Mouse (Mus musculus) heart, postnatal 0 days (tissue): ENCODE results near the gene Ppp2r3a. TPM values are rescaled to one million over a fixed set of nuclear protein-coding genes. Genes with fewer than 3 reads are reported as not detected.
A peak's percentile ranks its signal among the peaks of the same experiment; 100 is the strongest.

Source experiments
- ATAC-seq: fragments of 200-750 bp; cut with Nextera tagmentation; 2 replicates; pipeline ENCODE4 v1.8.0; 2017; ENCODE audit warnings: low read depth, moderate number of reproducible peaks, moderate library complexity; ENCODE audit not compliant: insufficient read depth
- DNase-seq: peaks from one replicate; pipeline ENCODE4 v3.0.0-alpha.2; 2016; ENCODE audit warnings: low spot score
- H3K27ac ChIP-seq: fragments of 300-500 bp; sonication (generic); 2 replicates; pipeline ENCODE4 v1.5.1; 2014; ENCODE audit warnings: low read depth, mild to moderate bottlenecking
- H3K27me3 ChIP-seq: fragments of 300-500 bp; sonication (generic); 2 replicates; pipeline ENCODE4 v1.6.1; 2014; ENCODE audit warnings: low read length, mixed read lengths; ENCODE audit not compliant: control insufficient read depth, insufficient read depth
- H3K36me3 ChIP-seq: fragments of 300-500 bp; sonication (generic); replicated peaks from 2 replicates; pipeline ENCODE4 v1.6.1; 2014; ENCODE audit warnings: low read length, mixed read lengths; ENCODE audit not compliant: control insufficient read depth, insufficient read depth
- H3K4me1 ChIP-seq: fragments of 300-500 bp; sonication (generic); 2 replicates; pipeline ENCODE4 v1.6.1; 2014; ENCODE audit warnings: antibody characterized with exemption; ENCODE audit not compliant: control insufficient read depth, insufficient read depth
- H3K4me2 ChIP-seq: fragments of 300-500 bp; sonication (generic); 2 replicates; pipeline ENCODE4 v1.6.1; 2014; ENCODE audit warnings: low read depth, mild to moderate bottlenecking, low read length, moderate library complexity
- H3K4me3 ChIP-seq: fragments of 300-500 bp; sonication (generic); 2 replicates; pipeline ENCODE4 v1.5.1; 2014; ENCODE audit warnings: low read depth, low read length
- H3K9ac ChIP-seq: fragments of 300-500 bp; sonication (generic); replicated peaks from 2 replicates; pipeline ENCODE4 v1.6.1; 2014; ENCODE audit warnings: low read depth, low read length, mixed read lengths
- H3K9me3 ChIP-seq: fragments of 300-500 bp; sonication (generic); replicated peaks from 2 replicates; pipeline ENCODE4 v1.6.1; 2016; ENCODE audit warnings: low read length; ENCODE audit not compliant: control insufficient read depth
- CTCF ChIP-seq: IDR thresholded peaks from 2 replicates; pipeline ENCODE4 v1.5.1; 2016; ENCODE audit warnings: antibody characterized with exemption, control low read depth, low read depth
- EP300 ChIP-seq: IDR thresholded peaks from 2 replicates; pipeline ENCODE4 v1.6.1; 2016; ENCODE audit warnings: antibody characterized with exemption, low read depth
- WGBS: fragments of 180-500 bp; shearing (Covaris S2); extraction: QIAGEN DNeasy Blood & Tissue Kit; methylation state at CpG from one replicate; pipeline ENCODE4 v1.1.7; 2014; 5-methylcytosine and 5-hydroxymethylcytosine counted together
- polyA plus RNA-seq: library from polyadenylated mRNA; unstranded; fragments of >200 nt; fragmentation: Nextera tagmentation; extraction: Ambion mirVana; gene quantifications from 2 replicates; pipeline ENCODE4 v1.2.1, GENCODE M21; 2015
- total RNA-seq: library from RNA; depleted of rRNA; stranded (reverse); fragments of >200 nt; gene quantifications from 2 replicates; pipeline ENCODE4 v1.2.3, GENCODE M21; 2014; ENCODE audit warnings: low replicate concordance; rRNA removed

The Ppp2r3a gene
- 99.0 and 118 TPM in 2 replicates for total RNA-seq
- polyA plus RNA-seq: 63.3 and 76.2 TPM in 2 replicates

- Histone ChIP-seq H3K4me3 (peak within 1 kb of the TSS; percentile 72), H3K9ac (peak within 1 kb of the TSS; percentile 83), H3K9me3 (no peaks in the 10 kb centered on the region), H3K36me3 (no peaks in the 10 kb centered on the region), H3K27ac (peak within 1 kb of the TSS; percentile 95), H3K27me3 (no peaks in the 10 kb centered on the region), H3K4me2 (peak within 1 kb of the TSS; percentile 59), H3K4me1 (peaks cover 14% of the 10 kb centered on the region; the same call in 1 of the 2 replicates)
- ATAC-seq (peak; percentile 94), DNase-seq (peak; percentile 91)
- WGBS: 1% methylated on average over 37 of the region's 50 CpGs
- TF ChIP-seq EP300 (no peak), CTCF (no peak; the same call in 1 of the 2 replicates)
Observed at GRCm38 (mm10) chr9:101251644-101252337, at the start of gene Ppp2r3a. Gene Ppp2r3a, minus strand, starts transcription at chr9:101251795.

DNA sequence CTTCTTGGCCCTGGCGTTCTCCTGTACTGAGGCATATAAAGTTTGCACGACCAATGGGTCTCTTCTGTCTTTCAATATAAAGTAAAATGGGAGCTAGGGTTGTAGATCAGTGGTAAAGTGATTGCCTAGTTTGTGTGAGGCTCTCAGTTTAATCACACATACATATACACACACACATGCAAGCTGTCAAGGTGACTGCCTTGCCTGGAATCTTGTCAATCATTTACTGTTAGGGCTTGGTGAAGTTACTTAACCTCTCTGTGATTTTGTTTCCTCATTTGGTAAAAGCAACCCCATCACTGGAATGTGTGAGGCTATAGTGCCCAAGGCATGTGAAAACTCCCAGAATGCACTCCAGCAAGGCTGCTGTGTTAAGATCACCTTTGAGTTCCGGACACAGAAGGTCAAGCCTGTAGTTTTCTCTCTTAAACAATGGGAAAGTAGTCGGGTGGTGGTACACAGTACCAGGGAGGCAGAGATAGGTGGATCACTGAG lies 48.9 kb upstream of the Ppp2r3a start:
- DNase-seq (no peak), ATAC-seq (no peak)
- no peaks in the 10 kb centered on the region for H3K4me1 ChIP-seq
- H3K27me3 ChIP-seq: no peaks in the 10 kb centered on the region
- WGBS: 77% methylated on average over 4 of the region's 4 CpGs
- no peak overlapping the region for H3K9ac ChIP-seq
- H3K4me2 ChIP-seq: no peak overlapping the region
- H3K9me3 ChIP-seq: no peaks in the 10 kb centered on the region
- TF ChIP-seq CTCF: no peak
- TF ChIP-seq EP300: no peak
- H3K4me3 ChIP-seq: no peak overlapping the region
- H3K27ac ChIP-seq: no peak overlapping the region
- H3K36me3 ChIP-seq: no peaks in the 10 kb centered on the region

DNA sequence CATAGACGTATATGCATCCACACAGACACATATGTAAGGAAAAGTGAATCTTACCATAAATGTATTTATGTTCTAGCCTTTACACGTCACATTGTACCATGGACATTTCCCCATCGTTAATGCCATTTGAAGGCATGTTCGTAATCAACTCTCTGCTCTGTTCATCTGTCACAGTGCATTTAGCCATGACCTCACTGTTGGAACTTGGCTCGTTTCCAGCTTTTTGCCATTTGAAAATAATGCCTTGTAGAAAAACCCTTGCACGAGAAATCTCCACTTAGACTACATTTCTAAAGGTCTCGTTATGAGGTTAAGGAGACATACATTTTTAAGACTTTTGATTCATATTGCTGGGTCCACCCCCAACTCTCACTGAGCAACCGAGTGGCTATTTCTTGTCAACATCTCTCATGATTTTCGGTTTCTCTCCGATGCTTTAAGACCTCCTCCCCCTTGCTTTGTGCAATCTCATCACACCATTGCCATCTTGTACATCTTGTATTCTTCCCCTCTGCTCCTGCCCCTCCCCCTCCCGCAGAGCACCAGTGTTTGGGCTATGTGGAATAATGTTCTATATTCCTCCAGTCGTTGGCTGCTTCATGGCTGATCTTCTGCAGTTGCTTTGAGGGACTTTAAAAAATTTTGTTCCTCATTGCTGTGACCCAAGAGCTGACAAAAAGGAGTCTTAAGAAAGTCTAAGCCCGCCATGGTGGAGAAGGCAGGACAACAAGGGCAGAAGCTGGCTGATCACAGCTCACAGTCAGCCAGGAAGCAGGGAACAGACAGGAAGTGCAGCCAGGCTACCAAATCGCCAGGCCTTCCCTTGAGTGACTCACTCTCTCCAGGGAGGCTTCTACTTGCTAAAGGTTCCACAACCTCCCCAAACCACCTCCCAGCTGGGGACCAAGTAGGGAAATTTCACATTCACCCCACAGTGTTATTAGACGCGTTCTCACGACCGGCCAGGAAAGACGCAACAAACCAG lies 40.4 kb upstream of the Ppp2r3a start:
- no peaks in the 10 kb centered on the region for H3K9me3 ChIP-seq
- TF ChIP-seq CTCF (no peak), EP300 (no peak)
- ATAC-seq (peak; percentile 39; the same call in 1 of the 2 replicates), DNase-seq (peak; percentile 37)
- H3K36me3 ChIP-seq: no peaks in the 10 kb centered on the region
- no peaks in the 10 kb centered on the region for H3K27me3 ChIP-seq
- 65% methylated on average over 19 of the region's 19 CpGs for WGBS
- H3K27ac ChIP-seq: no peak overlapping the region
- H3K4me1 ChIP-seq: no peaks in the 10 kb centered on the region; the same call in 1 of the 2 replicates
- H3K4me2 ChIP-seq: no peak overlapping the region
- H3K4me3 ChIP-seq: no peak overlapping the region
- H3K9ac ChIP-seq: no peak overlapping the region

- Histone ChIP-seq H3K27ac (no peak overlapping the region), H3K27me3 (no peaks in the 10 kb centered on the region), H3K4me2 (no peak overlapping the region), H3K4me3 (no peak overlapping the region), H3K9ac (no peak overlapping the region), H3K36me3 (no peaks in the 10 kb centered on the region), H3K9me3 (no peaks in the 10 kb centered on the region), H3K4me1 (no peaks in the 10 kb centered on the region; the same call in 1 of the 2 replicates)
- no peak for TF ChIP-seq CTCF
- TF ChIP-seq EP300: no peak
- ATAC-seq: no peak
- no peak for DNase-seq
- WGBS: 77% methylated on average over 1 of the region's 1 CpGs
Observed at GRCm38 (mm10) chr9:101290876-101291275, 39.3 kb upstream of the Ppp2r3a start.

GRCm38 (mm10) chr9:101289750-101290149 lies 38.2 kb upstream of the Ppp2r3a start:
- DNase-seq: no peak
- H3K9ac ChIP-seq: no peak overlapping the region
- no peak overlapping the region for H3K27ac ChIP-seq
- no peaks in the 10 kb centered on the region; the same call in 1 of the 2 replicates for H3K4me1 ChIP-seq
- no peaks in the 10 kb centered on the region for H3K27me3 ChIP-seq
- 86% methylated on average over 11 of the region's 11 CpGs for whole genome bisulfite sequencing
- no peaks in the 10 kb centered on the region for H3K9me3 ChIP-seq
- no peak overlapping the region for H3K4me2 ChIP-seq
- H3K36me3 ChIP-seq: no peaks in the 10 kb centered on the region
- no peak for ATAC-seq
- no peak overlapping the region for H3K4me3 ChIP-seq
- no peak for TF ChIP-seq CTCF
- no peak for TF ChIP-seq EP300
